Mouse (Mus musculus) hindbrain, embryonic 11.5 days (tissue): Measurements from ENCODE around the gene Tmem109. TPM values are rescaled to one million over a fixed set of nuclear protein-coding genes. Genes with fewer than 3 reads are reported as not detected.

Experiments
- ATAC-seq: fragments of 200-750 bp; cut with Nextera tagmentation; 2 replicates; pipeline ENCODE4 v1.8.0; 2017; ENCODE audit warnings: mild to moderate bottlenecking, moderate TSS enrichment, moderate library complexity; ENCODE audit not compliant: low FRiP score
- DNase-seq: peaks from one replicate; pipeline ENCODE4 v3.0.0-alpha.2; 2015; ENCODE audit warnings: low spot score
- H3K27ac ChIP-seq: fragments of 300-500 bp; sonication (generic); 2 replicates; pipeline ENCODE4 v1.5.1; 2014; ENCODE audit warnings: mild to moderate bottlenecking, low read depth, low read length
- H3K27me3 ChIP-seq: fragments of 300-500 bp; sonication (generic); 2 replicates; pipeline ENCODE4 v1.6.1; 2014; ENCODE audit warnings: mild to moderate bottlenecking, low read length, moderate library complexity, mixed read lengths; ENCODE audit not compliant: control insufficient read depth, insufficient read depth
- H3K36me3 ChIP-seq: fragments of 300-500 bp; sonication (generic); 2 replicates; pipeline ENCODE4 v1.6.1; 2014; ENCODE audit warnings: mild to moderate bottlenecking, low read length, moderate library complexity, mixed read lengths; ENCODE audit not compliant: control insufficient read depth, insufficient read depth
- H3K4me1 ChIP-seq: fragments of 300-500 bp; sonication (generic); replicated peaks from 2 replicates; pipeline ENCODE4 v1.6.1; 2014; ENCODE audit warnings: low read length, mixed read lengths; ENCODE audit not compliant: control insufficient read depth, insufficient read depth
- H3K4me2 ChIP-seq: fragments of 300-500 bp; sonication (generic); replicated peaks from 2 replicates; pipeline ENCODE4 v1.6.1; 2014; ENCODE audit warnings: mild to moderate bottlenecking, low read depth, low read length
- H3K4me3 ChIP-seq: fragments of 300-500 bp; sonication (generic); 2 replicates; pipeline ENCODE4 v1.5.1; 2014; ENCODE audit warnings: low read depth, low read length
- H3K9ac ChIP-seq: fragments of 300-500 bp; sonication (generic); 2 replicates; pipeline ENCODE4 v1.6.1; 2014; ENCODE audit warnings: low read depth, low read length
- H3K9me3 ChIP-seq: fragments of 300-500 bp; sonication (generic); 2 replicates; pipeline ENCODE4 v1.6.1; 2016; ENCODE audit warnings: low read length; ENCODE audit not compliant: control insufficient read depth
- WGBS: fragments of 180-500 bp; shearing (Covaris S2); extraction: QIAGEN DNeasy Blood & Tissue Kit; methylation state at CpG from one replicate; pipeline ENCODE4 v1.1.7; 2014; 5-methylcytosine and 5-hydroxymethylcytosine counted together
- polyA plus RNA-seq: library from polyadenylated mRNA; unstranded; fragments of >200 nt; fragmentation: Nextera tagmentation; extraction: Ambion mirVana; gene quantifications from 2 replicates; pipeline ENCODE4 v1.2.1, GENCODE M21; 2014

The Tmem109 gene
- polyA plus RNA-seq, result 44.1 and 44.9 TPM in 2 replicates

- peak; percentile 97 for DNase-seq
- Histone ChIP-seq H3K27me3 (no peaks in the 10 kb centered on the region), H3K27ac (peak within 1 kb of the TSS; percentile 95), H3K36me3 (no peaks in the 10 kb centered on the region), H3K4me1 (peaks cover 5% of the 10 kb centered on the region), H3K4me2 (peak within 1 kb of the TSS; percentile 83), H3K9me3 (no peaks in the 10 kb centered on the region), H3K9ac (peak within 1 kb of the TSS; percentile 85), H3K4me3 (peak within 1 kb of the TSS; percentile 50)
- ATAC-seq, result peak; percentile 95
- WGBS, result 0% methylated on average over 49 of the region's 49 CpGs
These were observed at the start of gene Tmem109 for GRCm38 (mm10) chr19:10881426-10882154. Gene Tmem109 (minus strand): TSS chr19:10882001.

GRCm38 (mm10) chr19:10930641-10931040 lies 48.8 kb upstream of the Tmem109 start:
- no peaks in the 10 kb centered on the region for H3K36me3 ChIP-seq
- ATAC-seq (no peak), DNase-seq (no peak)
- no peak overlapping the region for H3K4me3 ChIP-seq
- no peak overlapping the region for H3K9ac ChIP-seq
- H3K27ac ChIP-seq, result no peak overlapping the region
- no peaks in the 10 kb centered on the region for H3K27me3 ChIP-seq
- no peaks in the 10 kb centered on the region for H3K9me3 ChIP-seq
- no peak overlapping the region for H3K4me2 ChIP-seq
- WGBS, result 96% methylated on average over 2 of the region's 2 CpGs
- no peaks in the 10 kb centered on the region for H3K4me1 ChIP-seq

DNA sequence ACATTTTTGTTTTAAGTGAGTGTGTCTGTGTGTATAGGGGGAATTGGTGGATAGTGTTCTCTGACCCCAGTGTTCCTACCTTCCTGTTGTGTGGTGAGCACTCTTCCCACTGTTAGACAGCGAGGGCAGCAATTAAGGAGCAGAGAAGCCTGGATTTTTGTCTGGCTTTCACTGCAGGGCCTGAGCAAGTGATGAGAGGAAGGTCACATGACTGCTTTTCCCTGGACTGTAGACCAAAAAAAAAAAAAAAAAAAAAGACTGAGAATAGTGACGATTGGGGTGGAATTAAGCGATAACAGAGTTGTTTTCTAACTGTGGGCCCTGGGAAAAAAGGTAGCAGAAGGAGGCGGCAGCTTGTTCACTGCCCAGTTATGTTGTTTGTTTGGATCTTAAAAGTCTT lies 44.9 kb upstream of the Tmem109 start:
- Histone ChIP-seq H3K27me3 (no peaks in the 10 kb centered on the region), H3K4me1 (no peaks in the 10 kb centered on the region), H3K4me2 (no peak overlapping the region), H3K27ac (peak overlapping the region; percentile 51; the same call in 1 of the 2 replicates), H3K4me3 (no peak overlapping the region), H3K9ac (no peak overlapping the region), H3K9me3 (no peaks in the 10 kb centered on the region), H3K36me3 (no peaks in the 10 kb centered on the region)
- WGBS, result 35% methylated on average over 4 of the region's 4 CpGs
- DNase-seq (no peak), ATAC-seq (0 out of 2 replicates have a peak, but pooled peaks have one; percentile 19)

DNA sequence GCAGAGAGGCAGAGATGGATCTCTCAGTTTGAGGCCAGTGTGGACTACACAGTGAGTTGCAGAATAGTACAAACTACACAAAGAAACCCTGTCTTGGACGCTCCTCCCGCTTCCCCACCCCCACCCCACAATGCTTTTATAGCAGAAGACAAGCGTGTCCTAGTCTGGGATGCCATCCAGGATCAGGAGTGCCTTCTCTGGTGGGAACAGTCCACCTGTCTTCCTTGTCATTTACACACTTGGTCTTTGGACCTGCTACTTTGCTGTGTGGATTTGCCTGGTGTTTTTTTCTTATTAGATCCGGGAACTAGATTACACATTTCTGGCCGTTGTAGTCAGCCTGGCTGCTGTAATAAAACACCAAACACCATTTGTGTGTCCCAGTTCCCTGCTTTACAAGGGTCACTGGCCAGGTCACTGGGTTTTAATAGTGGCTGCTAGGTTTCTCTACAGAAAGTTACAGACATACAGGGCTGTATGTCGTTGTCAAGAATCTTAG lies 44.4 kb upstream of the Tmem109 start:
- 22% methylated on average over 6 of the region's 6 CpGs for WGBS
- ATAC-seq (peak; percentile 4; the same call in 1 of the 2 replicates), DNase-seq (peak; percentile 30)
- no peak overlapping the region for H3K4me3 ChIP-seq
- H3K27ac ChIP-seq, result peak overlapping the region; percentile 51; the same call in 1 of the 2 replicates
- H3K4me2 ChIP-seq, result no peak overlapping the region
- no peaks in the 10 kb centered on the region for H3K4me1 ChIP-seq
- no peak overlapping the region for H3K9ac ChIP-seq
- no peaks in the 10 kb centered on the region for H3K9me3 ChIP-seq
- no peaks in the 10 kb centered on the region for H3K36me3 ChIP-seq
- H3K27me3 ChIP-seq, result no peaks in the 10 kb centered on the region

DNA sequence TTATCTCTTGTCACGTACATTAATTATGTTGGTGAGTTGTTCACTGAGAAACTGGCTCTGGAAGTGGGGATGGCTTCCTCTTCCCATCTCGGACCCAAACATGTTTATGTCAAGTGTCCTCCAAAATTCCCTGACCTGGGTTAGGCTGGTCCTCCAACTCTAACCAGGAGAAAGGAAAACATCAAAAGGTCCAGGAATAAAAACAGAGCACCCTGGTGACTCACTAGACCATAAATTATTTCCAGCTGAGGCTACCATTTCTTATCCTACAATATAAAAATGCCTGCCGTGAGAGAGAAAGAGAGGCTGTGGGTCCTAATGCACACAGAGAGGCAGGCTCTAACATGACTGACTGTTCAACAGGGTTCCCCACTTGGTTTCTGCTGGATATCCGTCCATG lies 42.4 kb upstream of the Tmem109 start:
- DNase-seq (no peak), ATAC-seq (no peak)
- no peak overlapping the region for H3K9ac ChIP-seq
- no peaks in the 10 kb centered on the region for H3K4me1 ChIP-seq
- no peaks in the 10 kb centered on the region for H3K36me3 ChIP-seq
- H3K27ac ChIP-seq, result no peak overlapping the region
- 59% methylated on average over 4 of the region's 4 CpGs for WGBS
- no peak overlapping the region for H3K4me3 ChIP-seq
- no peak overlapping the region for H3K4me2 ChIP-seq
- H3K9me3 ChIP-seq, result no peaks in the 10 kb centered on the region
- no peaks in the 10 kb centered on the region for H3K27me3 ChIP-seq

DNA sequence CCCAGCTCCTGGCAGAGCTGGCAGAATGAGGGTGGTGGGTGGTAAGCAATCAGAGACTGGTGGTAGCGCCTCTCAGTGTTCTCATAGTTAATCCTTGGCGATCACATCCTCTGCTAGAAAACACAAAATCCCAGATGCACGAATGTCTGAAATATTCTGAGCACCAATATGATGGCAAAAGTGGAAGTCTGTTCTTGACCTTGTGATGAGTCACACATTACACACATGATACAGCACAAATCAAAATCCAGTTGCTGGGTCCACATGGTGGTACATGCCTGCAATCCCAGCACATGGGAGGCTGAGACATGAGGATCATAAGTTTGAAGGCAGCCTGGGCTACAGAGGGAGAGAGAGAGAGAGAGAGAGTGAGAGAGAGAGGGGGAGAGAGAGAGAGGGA lies 39.3 kb upstream of the Tmem109 start:
- Histone ChIP-seq H3K4me1 (no peaks in the 10 kb centered on the region), H3K4me3 (no peak overlapping the region), H3K27me3 (no peaks in the 10 kb centered on the region), H3K27ac (no peak overlapping the region), H3K36me3 (no peaks in the 10 kb centered on the region), H3K4me2 (no peak overlapping the region), H3K9me3 (no peaks in the 10 kb centered on the region), H3K9ac (no peak overlapping the region)
- WGBS, result 73% methylated on average over 3 of the region's 3 CpGs
- ATAC-seq (no peak), DNase-seq (no peak)

GRCm38 (mm10) chr19:10920532-10920931 lies 38.7 kb upstream of the Tmem109 start, which contains the start of gene Zp1:
Gene Zp1 (minus strand): TSS chr19:10920632.
- 57% methylated on average over 2 of the region's 2 CpGs for WGBS
- Histone ChIP-seq H3K4me1 (no peaks in the 10 kb centered on the region), H3K9me3 (no peaks in the 10 kb centered on the region), H3K36me3 (no peaks in the 10 kb centered on the region), H3K4me2 (no peak within 1 kb of the TSS), H3K27ac (no peak within 1 kb of the TSS), H3K27me3 (no peaks in the 10 kb centered on the region), H3K9ac (no peak within 1 kb of the TSS), H3K4me3 (no peak within 1 kb of the TSS)
- DNase-seq (no peak), ATAC-seq (no peak)

GRCm38 (mm10) chr19:10918321-10918991 lies 36.7 kb upstream of the Tmem109 start:
- ATAC-seq (no peak), DNase-seq (no peak)
- Histone ChIP-seq H3K4me1 (no peaks in the 10 kb centered on the region), H3K9ac (no peak overlapping the region), H3K27ac (no peak overlapping the region), H3K4me2 (no peak overlapping the region), H3K9me3 (no peaks in the 10 kb centered on the region), H3K27me3 (no peaks in the 10 kb centered on the region), H3K36me3 (no peaks in the 10 kb centered on the region), H3K4me3 (no peak overlapping the region)
- WGBS, result 86% methylated on average over 10 of the region's 10 CpGs
